Mouse (Mus musculus) layer of hippocampus, adult 9-10 months (tissue): ENCODE data around the gene Slc10a7.

Experiments
- DNase-seq: peaks from one replicate; pipeline ENCODE4 v3.0.0; 2022; ENCODE audit warnings: low spot score

Gene Slc10a7

GRCm38 (mm10) chr8:78624738-78625442, 115.7 kb downstream of the Slc10a7 start:
- no peak for DNase-seq

GRCm38 (mm10) chr8:78626632-78627031, 117.5 kb downstream of the Slc10a7 start:
- DNase-seq = no peak

- no peak for DNase-seq
Observed at GRCm38 (mm10) chr8:78627793-78628192, 118.6 kb downstream of the Slc10a7 start.

GRCm38 (mm10) chr8:78630414-78631164, 121.4 kb downstream of the Slc10a7 start:
- no peak for DNase-seq

GRCm38 (mm10) chr8:78633012-78633411, 123.9 kb downstream of the Slc10a7 start:
- DNase-seq = no peak

- DNase-seq = no peak
Observed at GRCm38 (mm10) chr8:78634018-78634417, 124.9 kb downstream of the Slc10a7 start.

- no peak for DNase-seq
Observed at GRCm38 (mm10) chr8:78634523-78635240, 125.5 kb downstream of the Slc10a7 start.

- no peak for DNase-seq
Observed at GRCm38 (mm10) chr8:78635241-78635771, 126.2 kb downstream of the Slc10a7 start.

GRCm38 (mm10) chr8:78641919-78642318, 132.8 kb downstream of the Slc10a7 start:
- no peak for DNase-seq

GRCm38 (mm10) chr8:78642376-78642775, 133.2 kb downstream of the Slc10a7 start:
- no peak for DNase-seq

- no peak for DNase-seq
Observed at GRCm38 (mm10) chr8:78647000-78647656, 138.0 kb downstream of the Slc10a7 start.

GRCm38 (mm10) chr8:78647846-78648245, 138.7 kb downstream of the Slc10a7 start:
- no peak for DNase-seq

GRCm38 (mm10) chr8:78648918-78649317, 139.8 kb downstream of the Slc10a7 start:
- peak; percentile 60 for DNase-seq

- DNase-seq = no peak
Observed at GRCm38 (mm10) chr8:78651670-78652069, 142.5 kb downstream of the Slc10a7 start.

GRCm38 (mm10) chr8:78655351-78656045, 146.4 kb downstream of the Slc10a7 start:
- DNase-seq = no peak

- DNase-seq = no peak
Observed at GRCm38 (mm10) chr8:78656700-78657370, 147.7 kb downstream of the Slc10a7 start.

GRCm38 (mm10) chr8:78658172-78658571, 149.0 kb downstream of the Slc10a7 start:
- no peak for DNase-seq

GRCm38 (mm10) chr8:78659617-78660187, 150.6 kb downstream of the Slc10a7 start:
- no peak for DNase-seq

GRCm38 (mm10) chr8:78664306-78664940, 155.3 kb downstream of the Slc10a7 start:
- no peak for DNase-seq

- no peak for DNase-seq
Observed at GRCm38 (mm10) chr8:78667399-78667798, 158.3 kb downstream of the Slc10a7 start.
